Mouse (Mus musculus): ENCODE data around the gene Tecpr1. TPM values are rescaled to one million over a fixed set of nuclear protein-coding genes. Genes with fewer than 3 reads are reported as not detected.

The Tecpr1 gene
- polyA plus RNA-seq, 1 experiment from 2014 or later, result 27.4 TPM

DNA sequence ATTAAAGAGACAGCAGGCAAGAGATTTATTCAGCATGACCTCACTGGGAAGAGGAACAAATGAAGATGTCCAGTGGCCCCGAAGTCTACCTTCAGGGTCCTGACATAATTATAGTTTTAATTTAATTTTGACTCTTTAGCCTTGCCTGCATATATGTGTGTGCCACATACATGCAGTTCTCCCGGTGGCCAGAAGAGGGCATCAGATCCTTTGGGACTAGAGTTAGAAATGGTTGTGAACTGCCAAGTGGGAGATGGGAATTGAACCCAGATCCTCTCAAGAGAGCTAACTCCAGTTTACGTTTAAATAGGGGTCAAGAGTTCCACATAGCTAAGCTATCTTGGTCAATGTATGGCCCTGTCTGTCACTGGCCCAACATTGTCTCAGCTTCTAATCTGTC lies 26.5 kb upstream of the Tecpr1 start:
- no peak overlapping the region for H3K4me2 ChIP-seq (replicated peaks)
- 87% methylated on average over 3 of the region's 3 CpGs for WGBS
- no peak for ATAC-seq (ENCODE audit: insufficient number of reproducible peaks, insufficient read depth, low FRiP score, low TSS enrichment)
- no peak overlapping the region for H3K9ac ChIP-seq
- no peaks in the 10 kb centered on the region for H3K36me3 ChIP-seq
- no peaks in the 10 kb centered on the region for H3K27me3 ChIP-seq
- H3K4me1 ChIP-seq, result peaks cover 5% of the 10 kb centered on the region; the same call in 1 of the 2 replicates
- no peak overlapping the region for H3K4me3 ChIP-seq
- H3K9me3 ChIP-seq, result 0 out of 2 replicates have a peak, but pooled peaks cover 4% of the 10 kb centered on the region
- H3K27ac ChIP-seq, result no peak overlapping the region

DNA sequence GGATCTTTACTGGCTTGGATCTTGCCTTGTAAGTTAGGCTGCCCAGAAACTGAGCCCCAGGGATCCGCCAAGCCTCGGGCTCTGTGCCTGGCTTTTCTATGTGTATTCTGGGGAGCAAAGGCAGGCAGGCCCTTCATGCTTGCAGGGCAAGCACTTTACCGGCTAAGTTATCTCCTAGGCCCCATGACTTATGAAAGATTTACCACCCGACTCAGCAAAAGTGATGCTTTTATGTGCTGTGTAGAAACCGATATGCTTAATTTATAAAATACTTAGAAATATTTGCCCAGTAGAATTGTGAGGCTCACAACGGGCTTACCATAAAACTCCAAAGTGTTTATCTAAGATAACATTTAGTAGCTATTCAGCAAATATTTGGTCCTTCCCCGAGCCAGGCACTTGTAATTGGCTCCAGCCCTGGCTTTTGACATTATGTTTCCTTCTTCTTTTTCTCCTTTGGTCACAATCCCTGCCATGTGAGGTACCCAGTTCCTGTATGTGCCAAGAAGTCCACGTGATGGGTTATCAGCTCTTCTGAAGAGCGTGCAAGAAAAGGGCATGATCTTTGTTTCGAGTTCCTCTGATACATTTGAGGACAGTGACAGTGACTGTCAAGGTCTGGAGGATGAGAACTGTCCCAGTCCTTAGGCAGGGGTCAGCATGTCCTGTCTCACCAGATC lies 24.6 kb upstream of the Tecpr1 start:
- H3K4me3 ChIP-seq, result no peak overlapping the region
- peak overlapping the region; percentile 14; the same call in 1 of the 2 replicates for H3K27ac ChIP-seq
- H3K4me2 ChIP-seq (replicated peaks), result no peak overlapping the region
- no peaks in the 10 kb centered on the region for H3K27me3 ChIP-seq
- no peak overlapping the region for H3K9ac ChIP-seq
- WGBS, result 63% methylated on average over 10 of the region's 10 CpGs
- no peaks in the 10 kb centered on the region for H3K36me3 ChIP-seq
- H3K4me1 ChIP-seq, result no peaks in the 10 kb centered on the region
- H3K9me3 ChIP-seq, result 0 out of 2 replicates have a peak, but pooled peaks cover 4% of the 10 kb centered on the region
- ATAC-seq (ENCODE audit: insufficient number of reproducible peaks, insufficient read depth, low FRiP score, low TSS enrichment), result no peak

DNA sequence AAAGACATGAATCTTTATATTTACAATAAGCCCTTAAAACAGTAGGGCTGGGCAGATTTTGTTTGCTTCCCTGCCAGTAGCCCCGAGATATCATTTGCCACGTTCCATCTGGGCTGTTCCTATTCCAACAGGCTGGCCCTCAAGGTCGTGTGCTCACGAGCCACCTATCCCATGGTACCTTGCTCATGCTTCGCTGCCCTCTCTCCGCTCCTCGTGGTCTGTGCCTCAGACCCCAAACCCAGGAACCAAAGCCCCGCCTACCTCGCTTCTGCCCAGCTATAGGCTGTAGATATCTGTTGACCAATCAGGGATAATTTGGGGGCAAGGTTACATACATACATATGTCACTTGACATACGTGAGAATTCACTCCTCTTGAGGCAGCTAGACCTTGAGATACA lies 23.9 kb upstream of the Tecpr1 start:
- Histone ChIP-seq H3K9ac (no peak overlapping the region), H3K36me3 (no peaks in the 10 kb centered on the region), H3K4me3 (no peak overlapping the region), H3K9me3 (0 out of 2 replicates have a peak, but pooled peaks cover 4% of the 10 kb centered on the region), H3K4me2 (replicated peaks) (no peak overlapping the region), H3K4me1 (no peaks in the 10 kb centered on the region), H3K27ac (peak overlapping the region; percentile 14; the same call in 1 of the 2 replicates), H3K27me3 (no peaks in the 10 kb centered on the region)
- ATAC-seq (ENCODE audit: insufficient number of reproducible peaks, insufficient read depth, low FRiP score, low TSS enrichment), result no peak
- WGBS, result 62% methylated on average over 10 of the region's 10 CpGs

DNA sequence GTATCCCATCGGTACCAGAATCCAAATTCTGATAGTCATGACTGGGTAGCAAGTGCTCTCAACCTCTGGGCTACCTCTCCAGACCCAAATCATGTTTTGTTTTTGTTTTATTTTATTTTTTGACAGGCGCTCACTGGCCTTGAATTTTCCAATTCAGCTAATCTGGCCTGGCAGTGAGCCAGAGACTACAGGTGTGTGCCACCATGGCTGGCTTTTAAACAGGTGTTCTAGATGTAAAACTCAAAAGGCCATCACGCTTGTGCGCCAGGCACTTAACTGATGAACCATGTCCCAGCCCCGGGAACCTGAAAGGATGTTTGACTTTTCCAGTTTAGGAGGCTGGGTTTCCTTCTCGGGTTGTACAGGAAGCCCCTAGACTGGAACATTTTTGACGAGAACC lies 23.3 kb upstream of the Tecpr1 start:
- Histone ChIP-seq H3K4me1 (no peaks in the 10 kb centered on the region), H3K36me3 (no peaks in the 10 kb centered on the region), H3K4me3 (no peak overlapping the region), H3K9me3 (0 out of 2 replicates have a peak, but pooled peaks cover 4% of the 10 kb centered on the region), H3K4me2 (replicated peaks) (no peak overlapping the region), H3K27ac (no peak overlapping the region), H3K9ac (no peak overlapping the region), H3K27me3 (no peaks in the 10 kb centered on the region)
- ATAC-seq (ENCODE audit: insufficient number of reproducible peaks, insufficient read depth, low FRiP score, low TSS enrichment), result no peak
- 77% methylated on average over 7 of the region's 7 CpGs for WGBS

DNA sequence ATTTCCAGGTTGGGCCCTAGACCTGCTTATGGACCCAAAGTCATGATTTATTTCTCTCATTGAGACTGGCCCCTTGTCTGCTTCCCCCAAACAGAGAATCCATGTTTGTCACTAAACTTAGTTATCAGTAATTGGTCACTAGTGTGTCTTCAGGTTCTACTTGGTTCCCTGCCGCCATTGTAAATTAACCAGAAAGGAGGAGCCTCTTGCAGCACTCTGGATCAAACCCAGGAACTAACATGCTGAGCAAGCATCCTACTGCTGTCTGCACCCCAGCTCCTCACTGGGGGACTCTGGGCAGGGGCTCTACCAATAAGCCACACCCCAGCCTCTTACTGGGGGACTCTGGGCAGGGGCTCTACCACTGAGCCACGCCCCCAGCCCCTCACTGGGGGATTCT lies 22.2 kb upstream of the Tecpr1 start:
- Histone ChIP-seq H3K27me3 (no peaks in the 10 kb centered on the region), H3K4me1 (no peaks in the 10 kb centered on the region), H3K9ac (no peak overlapping the region), H3K9me3 (0 out of 2 replicates have a peak, but pooled peaks cover 4% of the 10 kb centered on the region), H3K27ac (no peak overlapping the region), H3K4me2 (replicated peaks) (no peak overlapping the region), H3K4me3 (no peak overlapping the region), H3K36me3 (no peaks in the 10 kb centered on the region)
- 69% methylated on average over 2 of the region's 2 CpGs for WGBS
- no peak for ATAC-seq (ENCODE audit: insufficient number of reproducible peaks, insufficient read depth, low FRiP score, low TSS enrichment)

DNA sequence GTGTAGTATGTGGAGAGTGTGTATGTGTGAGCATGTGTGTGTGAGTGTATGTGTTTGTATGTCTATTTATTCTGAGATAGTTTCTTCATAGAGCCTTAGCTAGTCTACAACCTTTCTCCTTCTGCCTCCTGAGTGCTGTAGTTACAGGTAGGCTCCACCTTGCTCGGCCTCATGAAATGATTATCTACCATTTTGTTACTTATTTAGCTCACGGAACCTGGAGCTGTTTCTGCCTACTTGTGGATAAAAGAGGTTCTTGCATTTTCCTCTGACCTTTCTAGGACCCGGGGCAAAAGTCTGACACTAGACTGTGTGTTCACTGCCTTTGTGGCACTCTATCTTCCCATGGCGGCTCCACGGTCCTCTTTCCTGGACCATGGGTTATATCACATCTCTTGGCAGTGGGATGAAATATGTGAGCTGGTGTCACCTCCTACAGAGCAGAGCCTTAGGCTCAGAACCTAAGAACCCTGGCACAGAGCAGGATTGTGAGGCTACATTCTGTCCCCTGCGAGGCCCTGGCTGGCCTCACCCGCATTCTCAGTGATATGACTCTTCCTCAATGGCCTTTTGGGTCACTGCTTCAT lies 20.6 kb upstream of the Tecpr1 start, which contains the start of gene Bri3:
TSS of gene Bri3 (plus strand) at position 537 of the 587 bp plus-strand sequence.
- Histone ChIP-seq H3K4me1 (no peaks in the 10 kb centered on the region), H3K9me3 (no peaks in the 10 kb centered on the region), H3K36me3 (no peaks in the 10 kb centered on the region), H3K4me3 (no peak within 1 kb of the TSS), H3K4me2 (replicated peaks) (no peak within 1 kb of the TSS), H3K27me3 (no peaks in the 10 kb centered on the region), H3K27ac (no peak within 1 kb of the TSS), H3K9ac (no peak within 1 kb of the TSS)
- ATAC-seq (ENCODE audit: insufficient number of reproducible peaks, insufficient read depth, low FRiP score, low TSS enrichment), result no peak
- WGBS, result 86% methylated on average over 7 of the region's 7 CpGs

DNA sequence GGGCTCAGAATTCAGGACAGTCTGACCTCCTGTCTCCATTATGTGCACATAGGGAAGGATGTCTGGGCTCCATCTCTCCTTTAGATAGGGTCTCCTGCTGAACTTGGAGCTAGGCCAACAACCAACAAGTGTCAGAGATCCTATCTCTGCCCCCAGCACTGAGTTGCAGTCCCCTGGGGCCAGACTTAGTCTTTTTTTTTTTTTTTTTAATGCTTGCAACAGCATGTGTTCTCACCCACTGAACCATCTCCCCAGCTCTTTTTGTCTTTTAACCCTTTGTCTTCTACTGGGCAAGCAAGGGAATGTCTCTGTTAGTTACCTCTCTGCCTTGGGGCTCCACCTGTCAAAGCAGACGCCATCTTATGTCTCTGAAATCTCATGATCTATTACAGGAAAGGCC lies 15.6 kb upstream of the Tecpr1 start:
- no peak overlapping the region for H3K4me3 ChIP-seq
- ATAC-seq (ENCODE audit: insufficient number of reproducible peaks, insufficient read depth, low FRiP score, low TSS enrichment), result no peak
- no peaks in the 10 kb centered on the region for H3K4me1 ChIP-seq
- H3K9ac ChIP-seq, result no peak overlapping the region
- H3K9me3 ChIP-seq, result no peaks in the 10 kb centered on the region
- 53% methylated on average over 1 of the region's 1 CpGs for WGBS
- no peaks in the 10 kb centered on the region for H3K27me3 ChIP-seq
- H3K27ac ChIP-seq, result no peak overlapping the region
- no peak overlapping the region for H3K4me2 ChIP-seq (replicated peaks)
- H3K36me3 ChIP-seq, result no peaks in the 10 kb centered on the region

DNA sequence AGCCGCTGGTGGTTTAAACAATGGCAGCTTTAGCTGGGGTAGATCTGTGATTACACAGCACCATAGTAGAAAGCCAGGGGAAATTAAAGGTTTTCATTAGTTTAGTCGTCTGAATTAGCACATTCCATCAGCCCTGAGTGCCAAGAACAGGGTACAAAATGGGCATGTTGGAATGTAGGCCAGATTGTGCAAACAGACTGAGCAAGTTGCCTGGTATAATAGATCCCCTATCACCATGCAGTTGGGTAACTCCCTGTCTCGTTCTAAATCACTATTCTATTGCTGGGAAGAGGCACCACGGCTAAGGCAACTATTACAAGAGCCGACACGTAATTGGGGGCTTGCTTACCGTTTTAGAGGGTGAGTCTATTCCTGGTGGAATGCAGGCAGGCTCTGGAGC lies 11.3 kb upstream of the Tecpr1 start:
- H3K9ac ChIP-seq, result no peak overlapping the region
- no peaks in the 10 kb centered on the region for H3K9me3 ChIP-seq
- H3K27ac ChIP-seq, result no peak overlapping the region
- H3K4me1 ChIP-seq, result no peaks in the 10 kb centered on the region
- H3K4me3 ChIP-seq, result no peak overlapping the region
- ATAC-seq (ENCODE audit: insufficient number of reproducible peaks, insufficient read depth, low FRiP score, low TSS enrichment), result no peak
- H3K27me3 ChIP-seq, result no peaks in the 10 kb centered on the region
- WGBS, result 82% methylated on average over 7 of the region's 7 CpGs
- no peaks in the 10 kb centered on the region for H3K36me3 ChIP-seq
- no peak overlapping the region for H3K4me2 ChIP-seq (replicated peaks)

DNA sequence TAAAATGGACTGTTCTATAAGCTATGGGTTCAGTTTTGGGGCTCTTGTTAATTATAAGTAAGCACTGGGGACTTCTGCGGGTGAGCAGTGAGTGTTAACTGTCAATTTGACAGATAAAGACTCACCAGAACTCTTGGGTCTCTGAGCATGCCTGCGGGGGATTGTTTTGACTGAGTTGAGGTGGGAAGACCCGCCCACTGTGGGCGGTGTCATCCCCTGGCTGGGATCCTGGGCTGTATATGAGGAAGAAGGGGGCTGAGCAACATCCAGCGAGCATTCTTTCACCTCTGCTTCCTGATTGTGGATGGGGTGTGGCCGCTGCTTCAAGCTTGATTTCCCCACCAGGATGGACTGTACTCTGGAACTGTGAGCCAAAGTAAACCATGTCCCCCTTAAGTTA lies 10.8 kb upstream of the Tecpr1 start:
- Histone ChIP-seq H3K4me1 (no peaks in the 10 kb centered on the region), H3K27me3 (no peaks in the 10 kb centered on the region), H3K9me3 (no peaks in the 10 kb centered on the region), H3K4me2 (replicated peaks) (no peak overlapping the region), H3K4me3 (no peak overlapping the region), H3K36me3 (no peaks in the 10 kb centered on the region), H3K9ac (no peak overlapping the region), H3K27ac (no peak overlapping the region)
- WGBS, result 73% methylated on average over 6 of the region's 6 CpGs
- ATAC-seq (ENCODE audit: insufficient number of reproducible peaks, insufficient read depth, low FRiP score, low TSS enrichment), result no peak

DNA sequence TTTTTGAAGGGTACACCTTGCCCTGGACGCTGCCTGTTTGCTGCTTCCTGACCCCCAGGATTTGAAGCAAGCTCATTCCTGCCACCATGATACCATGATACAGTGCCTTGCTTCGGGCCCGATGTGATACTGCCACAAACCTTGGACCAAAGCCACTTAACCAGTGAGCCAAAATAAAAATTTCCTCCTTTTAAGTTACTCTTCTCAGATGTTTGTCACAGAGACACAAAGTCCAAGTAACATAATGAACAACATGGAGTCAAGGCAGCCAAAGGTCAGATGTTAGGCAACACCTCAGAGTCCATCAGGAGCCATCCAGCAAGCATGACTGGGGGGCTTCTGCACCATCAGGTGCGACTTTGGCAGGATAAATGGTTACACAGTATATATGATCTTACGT lies 9.1 kb upstream of the Tecpr1 start:
- 86% methylated on average over 5 of the region's 5 CpGs for WGBS
- Histone ChIP-seq H3K9ac (no peak overlapping the region), H3K27ac (no peak overlapping the region), H3K27me3 (no peaks in the 10 kb centered on the region), H3K9me3 (no peaks in the 10 kb centered on the region), H3K4me1 (no peaks in the 10 kb centered on the region), H3K4me3 (no peak overlapping the region), H3K36me3 (no peaks in the 10 kb centered on the region), H3K4me2 (replicated peaks) (no peak overlapping the region)
- no peak for ATAC-seq (ENCODE audit: insufficient number of reproducible peaks, insufficient read depth, low FRiP score, low TSS enrichment)

DNA sequence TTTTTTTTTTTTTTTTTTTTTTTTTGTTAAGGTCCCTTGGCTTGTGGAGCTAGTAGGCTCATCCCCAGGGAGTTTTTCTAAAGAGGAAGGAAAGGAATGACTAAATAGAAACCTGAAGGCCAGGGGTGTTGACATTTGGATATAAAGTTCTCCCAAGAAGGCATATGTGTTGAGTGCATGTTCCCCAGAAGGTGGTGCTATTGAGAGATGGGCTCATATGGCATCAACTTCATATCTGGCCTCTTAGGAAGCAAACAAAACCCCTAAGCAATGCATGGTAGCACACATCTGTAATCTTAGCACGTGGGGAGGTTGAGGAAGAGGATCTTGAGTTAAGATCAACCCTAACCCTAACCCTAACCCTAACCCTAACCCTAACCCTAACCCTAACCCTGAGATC lies 8.0 kb upstream of the Tecpr1 start:
- H3K4me1 ChIP-seq, result no peaks in the 10 kb centered on the region
- WGBS, result 77% methylated on average over 1 of the region's 1 CpGs

DNA sequence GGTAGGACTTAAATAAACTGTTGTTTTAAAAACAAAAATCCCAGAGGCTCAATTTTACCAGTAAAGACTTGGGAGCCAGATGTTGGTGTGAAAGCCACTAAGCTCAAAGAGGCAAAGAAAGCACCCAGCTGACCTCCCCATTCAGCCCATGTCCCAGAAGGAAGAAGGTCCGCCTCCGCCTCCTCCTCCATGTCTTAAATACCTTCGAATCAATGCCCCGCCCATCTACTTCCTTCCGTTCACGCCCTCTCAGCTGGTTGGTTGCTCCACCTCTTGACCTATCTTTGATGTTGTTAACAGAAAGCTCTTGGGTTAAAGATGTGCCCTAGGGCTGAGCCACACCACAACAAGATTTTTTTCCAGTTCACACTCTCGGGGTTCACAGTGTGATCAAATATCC lies 6.8 kb upstream of the Tecpr1 start:
- no peaks in the 10 kb centered on the region for H3K4me1 ChIP-seq
- no peak overlapping the region for H3K27ac ChIP-seq
- no peaks in the 10 kb centered on the region for H3K9me3 ChIP-seq
- ATAC-seq (ENCODE audit: insufficient number of reproducible peaks, insufficient read depth, low FRiP score, low TSS enrichment), result no peak
- no peak overlapping the region for H3K4me2 ChIP-seq (replicated peaks)
- WGBS, result 86% methylated on average over 7 of the region's 7 CpGs
- H3K4me3 ChIP-seq, result no peak overlapping the region
- H3K9ac ChIP-seq, result no peak overlapping the region
- H3K27me3 ChIP-seq, result no peaks in the 10 kb centered on the region
- H3K36me3 ChIP-seq, result no peaks in the 10 kb centered on the region

More for the DNA sequence above, 8.0 kb upstream of the Tecpr1 start:
- no peak for ATAC-seq (ENCODE audit: insufficient number of reproducible peaks, insufficient read depth, low FRiP score, low TSS enrichment)
- Histone ChIP-seq H3K9me3 (no peaks in the 10 kb centered on the region), H3K4me3 (no peak overlapping the region), H3K27ac (no peak overlapping the region), H3K36me3 (no peaks in the 10 kb centered on the region), H3K4me2 (replicated peaks) (no peak overlapping the region), H3K27me3 (no peaks in the 10 kb centered on the region), H3K9ac (no peak overlapping the region)

Data from embryonic facial prominence, embryonic 12.5 days (tissue).